Mouse (Mus musculus) testis, adult 2 months (tissue): ENCODE results near the gene 2810021J22Rik.

Experiments used
- CTCF ChIP-seq: fragments of 200-500 bp; IDR thresholded peaks from 2 replicates; pipeline ENCODE4 v1.5.1; 2012; ENCODE audit warnings: low read depth, mild to moderate bottlenecking, inconsistent platforms, low read length, moderate library complexity; ENCODE audit not compliant: control insufficient read depth, insufficient read depth, insufficient replicate concordance
- POLR2A ChIP-seq: fragments of 200-500 bp; IDR thresholded peaks from 2 replicates; pipeline ENCODE4 v1.6.1; 2012; ENCODE audit warnings: low read depth, mild to moderate bottlenecking, inconsistent platforms, low read length, moderate library complexity; ENCODE audit not compliant: control insufficient read depth

- no peak for TF ChIP-seq CTCF
- TF ChIP-seq POLR2A, result no peak
These were observed 16.7 kb downstream of the 2810021J22Rik start for GRCm38 (mm10) chr11:58883756-58884155.
